Mouse (Mus musculus) limb, embryonic 11.5 days (tissue): ENCODE measurements around the gene Dhx32. TPM values are rescaled to one million over a fixed set of nuclear protein-coding genes. Genes with fewer than 3 reads are reported as not detected.

Experiments
- ATAC-seq: fragments of 200-750 bp; cut with Nextera tagmentation; 2 replicates; pipeline ENCODE4 v1.8.0; 2017; ENCODE audit warnings: low read depth; ENCODE audit not compliant: insufficient number of reproducible peaks, low FRiP score, low TSS enrichment
- DNase-seq: peaks from one replicate; pipeline ENCODE4 v3.0.0-alpha.2; 2015; ENCODE audit warnings: low spot score
- H3K27ac ChIP-seq: fragments of 300-500 bp; sonication (generic); replicated peaks from 2 replicates; pipeline ENCODE4 v1.5.1; 2014; ENCODE audit warnings: low read depth, mild to moderate bottlenecking, low read length
- H3K27me3 ChIP-seq: fragments of 300-500 bp; sonication (generic); 2 replicates; pipeline ENCODE4 v1.6.1; 2014; ENCODE audit warnings: mild to moderate bottlenecking, low read length, mixed read lengths; ENCODE audit not compliant: control insufficient read depth, insufficient read depth
- H3K36me3 ChIP-seq: fragments of 300-500 bp; sonication (generic); 2 replicates; pipeline ENCODE4 v1.6.1; 2014; ENCODE audit warnings: mild to moderate bottlenecking, low read length, moderate library complexity, mixed read lengths; ENCODE audit not compliant: control insufficient read depth, insufficient read depth
- H3K4me1 ChIP-seq: fragments of 300-500 bp; sonication (generic); 2 replicates; pipeline ENCODE4 v1.6.1; 2014; ENCODE audit warnings: low read length, mixed read lengths; ENCODE audit not compliant: control insufficient read depth, insufficient read depth
- H3K4me2 ChIP-seq: fragments of 300-500 bp; sonication (generic); 2 replicates; pipeline ENCODE4 v1.6.1; 2014; ENCODE audit warnings: low read depth, mild to moderate bottlenecking, moderate library complexity; ENCODE audit not compliant: severe bottlenecking
- H3K4me3 ChIP-seq: fragments of 300-500 bp; sonication (generic); 2 replicates; pipeline ENCODE4 v1.5.1; 2014; ENCODE audit warnings: low read depth, low read length
- H3K9ac ChIP-seq: fragments of 300-500 bp; sonication (generic); 2 replicates; pipeline ENCODE4 v1.6.1; 2014; ENCODE audit warnings: mild to moderate bottlenecking, low read length
- H3K9me3 ChIP-seq: fragments of 300-500 bp; sonication (generic); 2 replicates; pipeline ENCODE4 v1.6.1; 2016; ENCODE audit warnings: low read length; ENCODE audit not compliant: control insufficient read depth
- WGBS: fragments of 180-500 bp; shearing (Covaris S2); extraction: QIAGEN DNeasy Blood & Tissue Kit; methylation state at CpG from one replicate; pipeline ENCODE4 v1.1.7; 2014; 5-methylcytosine and 5-hydroxymethylcytosine counted together
- polyA plus RNA-seq: library from polyadenylated mRNA; unstranded; fragments of >200 nt; fragmentation: Nextera tagmentation; extraction: Ambion mirVana; gene quantifications from 2 replicates; pipeline ENCODE4 v1.2.1, GENCODE M21; 2014

Gene Dhx32
- polyA plus RNA-seq, 1 experiment from 2014 or later = 19.0 TPM

DNA sequence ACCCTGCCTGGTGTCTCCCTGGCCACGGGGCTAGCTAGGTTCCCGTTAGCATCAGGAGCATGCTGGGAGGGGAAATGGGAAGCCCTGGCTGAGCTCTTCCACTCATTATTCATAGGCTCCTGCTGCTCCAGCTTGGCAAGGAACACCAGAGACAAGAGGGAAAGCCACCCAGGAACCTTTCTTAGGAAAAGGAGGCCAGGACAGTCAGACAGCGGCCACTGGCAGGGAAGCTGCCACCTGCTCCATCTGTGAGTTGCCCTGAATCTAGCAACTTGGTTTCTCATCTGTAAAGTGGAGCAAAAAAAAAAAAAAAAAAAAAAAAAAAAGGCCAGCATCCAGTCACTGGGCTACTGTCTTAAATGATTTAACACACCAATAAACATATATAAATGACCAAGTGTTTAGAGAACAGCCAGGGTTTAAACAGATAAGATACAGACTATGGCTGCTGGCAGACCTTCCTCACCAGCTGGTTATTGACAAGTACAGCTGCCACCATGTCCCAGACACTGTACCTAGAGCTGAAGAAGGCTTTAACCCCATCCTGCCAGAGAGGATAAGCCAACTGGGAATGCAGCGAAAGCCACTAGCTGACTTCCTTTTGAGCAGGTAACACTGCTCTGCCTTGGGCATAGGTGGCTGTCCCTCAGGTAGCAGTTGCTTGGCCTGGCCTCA, 50.4 kb downstream of the Dhx32 start:
- Histone ChIP-seq H3K4me2 (no peak overlapping the region), H3K4me3 (no peak overlapping the region), H3K27me3 (no peaks in the 10 kb centered on the region), H3K9ac (no peak overlapping the region), H3K27ac (no peak overlapping the region), H3K4me1 (no peaks in the 10 kb centered on the region), H3K36me3 (no peaks in the 10 kb centered on the region), H3K9me3 (no peaks in the 10 kb centered on the region)
- DNase-seq = no peak
- WGBS = 73% methylated on average over 4 of the region's 4 CpGs
- ATAC-seq = no peak

DNA sequence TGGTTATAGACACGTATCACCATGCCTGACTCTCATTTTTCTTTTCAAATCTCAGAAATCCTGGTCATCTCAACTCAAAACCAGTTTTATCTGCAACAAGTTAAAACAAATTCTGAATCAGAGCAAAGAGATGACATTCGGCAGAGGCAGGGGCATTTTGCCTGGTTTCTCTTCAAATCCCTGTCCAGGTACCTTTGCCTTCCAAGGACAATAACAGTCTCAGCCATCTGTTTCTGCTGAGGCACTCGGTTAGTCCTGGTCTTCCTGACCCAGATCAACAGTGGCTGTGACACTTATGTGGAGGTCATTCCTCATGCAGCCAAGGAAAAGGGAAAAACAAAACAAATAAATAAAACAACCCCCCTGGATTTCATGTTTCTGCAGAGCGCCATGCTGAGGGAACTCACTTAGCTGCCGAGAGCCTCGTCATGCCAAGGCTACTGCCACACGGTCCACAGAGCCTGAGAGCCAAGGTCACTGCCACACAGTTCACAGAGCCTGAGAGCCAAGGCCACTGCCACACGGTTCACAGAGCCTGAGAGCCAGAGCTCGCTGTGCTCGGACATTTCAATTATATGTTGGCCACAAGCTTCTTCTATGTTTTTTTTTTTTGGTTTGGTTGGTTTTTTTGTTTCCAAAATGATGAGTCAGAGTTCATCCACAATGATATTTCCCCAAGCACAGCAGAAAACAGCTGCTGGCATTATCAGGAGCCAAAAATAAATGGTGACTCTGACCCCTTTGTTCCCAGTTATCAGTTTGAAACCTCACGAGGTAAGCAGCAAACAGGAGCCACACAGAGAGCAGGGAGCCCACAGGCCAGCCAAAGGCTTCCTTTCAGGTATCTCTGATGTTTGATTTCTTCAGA, 52.0 kb downstream of the Dhx32 start:
- WGBS = 85% methylated on average over 11 of the region's 11 CpGs
- Histone ChIP-seq H3K36me3 (no peaks in the 10 kb centered on the region), H3K4me1 (no peaks in the 10 kb centered on the region), H3K9me3 (no peaks in the 10 kb centered on the region), H3K4me2 (no peak overlapping the region), H3K4me3 (no peak overlapping the region), H3K9ac (no peak overlapping the region), H3K27ac (no peak overlapping the region), H3K27me3 (no peaks in the 10 kb centered on the region)
- DNase-seq = no peak
- no peak for ATAC-seq

DNA sequence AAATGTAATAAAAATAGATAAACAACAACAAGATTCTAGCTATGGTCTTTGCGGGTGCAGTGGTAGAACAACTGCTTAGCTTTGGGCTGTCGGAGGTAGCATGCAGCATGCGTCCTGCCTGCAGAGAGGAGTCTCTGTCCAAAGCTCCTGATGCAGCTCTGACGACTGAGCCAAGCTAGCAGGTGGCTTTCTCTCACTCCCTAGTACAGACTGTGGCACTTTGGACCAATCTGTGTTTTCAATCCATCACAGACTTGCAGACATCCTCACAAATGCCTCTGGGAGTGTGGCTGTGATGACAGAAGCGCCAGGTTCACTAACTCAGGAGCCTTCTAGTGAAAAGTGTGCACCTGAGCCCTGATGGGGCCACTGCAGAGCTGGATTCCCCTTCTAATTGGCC, 53.2 kb downstream of the Dhx32 start:
- H3K4me1 ChIP-seq = no peaks in the 10 kb centered on the region
- ATAC-seq (no peak), DNase-seq (no peak)
- no peak overlapping the region for H3K4me2 ChIP-seq
- H3K4me3 ChIP-seq = no peak overlapping the region
- no peaks in the 10 kb centered on the region for H3K36me3 ChIP-seq
- no peaks in the 10 kb centered on the region for H3K9me3 ChIP-seq
- WGBS = 75% methylated on average over 5 of the region's 5 CpGs
- H3K27me3 ChIP-seq = no peaks in the 10 kb centered on the region
- H3K27ac ChIP-seq = no peak overlapping the region
- no peak overlapping the region for H3K9ac ChIP-seq

DNA sequence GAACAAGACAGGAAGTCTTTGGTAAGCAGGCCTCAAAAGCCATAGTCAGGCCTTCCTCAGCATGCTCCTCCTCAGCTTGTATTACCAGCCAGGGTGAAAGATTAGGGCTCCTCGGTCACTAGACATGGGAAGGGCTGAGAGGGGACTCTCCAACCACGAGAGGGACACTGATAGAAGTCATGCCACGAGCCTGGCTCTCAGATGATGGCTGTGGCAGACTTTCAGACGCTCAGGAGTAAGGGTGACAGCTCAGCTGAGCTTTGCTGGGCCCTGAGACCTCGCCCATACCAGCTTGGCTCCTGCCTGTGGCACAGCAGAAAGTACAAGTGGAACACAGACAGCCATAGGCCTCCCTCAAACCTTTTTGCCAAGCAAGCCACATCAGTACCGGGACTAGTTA, 55.5 kb downstream of the Dhx32 start:
- Histone ChIP-seq H3K9ac (no peak overlapping the region), H3K27me3 (no peaks in the 10 kb centered on the region), H3K4me3 (no peak overlapping the region), H3K4me2 (no peak overlapping the region), H3K36me3 (no peaks in the 10 kb centered on the region; the same call in 1 of the 2 replicates), H3K4me1 (no peaks in the 10 kb centered on the region), H3K27ac (no peak overlapping the region), H3K9me3 (no peaks in the 10 kb centered on the region)
- 80% methylated on average over 6 of the region's 6 CpGs for WGBS
- no peak for DNase-seq
- ATAC-seq = no peak

DNA sequence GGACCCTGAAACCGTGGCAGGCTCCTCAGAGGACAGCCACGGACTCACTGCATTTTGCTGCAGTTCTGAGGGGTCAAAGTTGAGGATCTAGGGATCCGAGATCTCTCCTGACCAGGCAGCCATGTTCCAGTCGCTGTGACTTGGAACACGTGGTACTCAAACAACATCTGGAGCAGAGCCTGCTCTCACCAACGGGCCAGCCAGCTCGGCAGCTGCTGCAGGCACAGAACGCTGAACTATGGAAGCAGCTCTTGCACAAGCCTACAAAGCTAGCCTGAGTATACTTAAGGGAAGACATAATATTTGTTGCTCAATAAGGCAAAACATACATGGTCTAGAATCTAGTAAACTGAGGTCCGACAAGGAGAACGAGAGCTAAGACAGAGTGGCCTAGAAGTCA, 57.0 kb downstream of the Dhx32 start:
- H3K27me3 ChIP-seq = no peaks in the 10 kb centered on the region
- DNase-seq (no peak), ATAC-seq (no peak)
- no peaks in the 10 kb centered on the region for H3K9me3 ChIP-seq
- WGBS = 78% methylated on average over 10 of the region's 10 CpGs
- no peak overlapping the region for H3K27ac ChIP-seq
- no peak overlapping the region for H3K4me2 ChIP-seq
- H3K36me3 ChIP-seq = peaks cover 7% of the 10 kb centered on the region
- H3K4me1 ChIP-seq = no peaks in the 10 kb centered on the region
- H3K4me3 ChIP-seq = no peak overlapping the region
- H3K9ac ChIP-seq = no peak overlapping the region

DNA sequence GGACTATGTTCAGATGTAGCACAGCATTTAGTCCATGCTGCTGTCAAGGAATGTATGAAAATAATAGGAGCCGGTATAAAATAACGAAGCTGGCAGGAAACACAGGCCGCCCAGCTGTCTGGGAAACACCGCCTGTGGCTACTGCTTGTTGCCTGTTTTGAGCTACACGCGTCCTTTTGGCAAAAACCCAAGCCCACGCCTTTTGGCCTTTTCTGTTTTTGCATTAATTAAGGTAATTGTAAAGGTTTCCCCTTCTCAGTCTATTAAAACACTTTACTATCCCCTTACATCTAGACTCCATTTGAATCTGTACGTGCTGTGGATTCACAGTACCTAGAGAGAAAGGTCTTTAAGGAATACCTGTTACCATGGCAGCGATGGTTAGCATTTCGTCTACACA, 57.7 kb downstream of the Dhx32 start:
- no peaks in the 10 kb centered on the region for H3K4me1 ChIP-seq
- H3K27ac ChIP-seq = no peak overlapping the region
- no peak for ATAC-seq
- H3K4me2 ChIP-seq = no peak overlapping the region
- no peak overlapping the region for H3K4me3 ChIP-seq
- H3K9me3 ChIP-seq = no peaks in the 10 kb centered on the region
- H3K9ac ChIP-seq = no peak overlapping the region
- 86% methylated on average over 10 of the region's 10 CpGs for WGBS
- DNase-seq = no peak
- peaks cover 14% of the 10 kb centered on the region for H3K36me3 ChIP-seq
- H3K27me3 ChIP-seq = no peaks in the 10 kb centered on the region

DNA sequence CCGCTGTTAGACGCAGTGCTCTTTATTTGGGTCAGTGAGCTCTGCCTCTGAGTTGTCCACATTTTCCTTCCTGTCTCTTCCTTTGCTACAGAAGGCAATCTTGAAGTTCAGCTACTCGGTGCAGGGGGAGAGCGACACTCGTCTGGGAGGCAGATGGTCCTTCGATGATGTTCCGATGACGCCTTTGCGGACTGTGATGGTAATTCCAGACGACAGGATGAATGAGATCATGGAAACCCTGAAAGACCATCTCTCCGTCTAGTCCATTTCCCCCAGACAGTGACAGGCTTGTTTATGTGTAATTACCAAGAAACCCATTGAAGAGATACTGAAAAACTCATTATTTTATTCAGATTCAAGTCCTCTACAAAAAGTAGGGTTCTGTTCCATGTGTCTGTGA, 61.9 kb downstream of the Dhx32 start:
- DNase-seq (no peak), ATAC-seq (no peak)
- 92% methylated on average over 11 of the region's 11 CpGs for WGBS

GRCm38 (mm10) chr7:133718580-133718979, 63.9 kb downstream of the Dhx32 start:
- no peaks in the 10 kb centered on the region for H3K27me3 ChIP-seq
- no peaks in the 10 kb centered on the region for H3K4me1 ChIP-seq
- H3K4me3 ChIP-seq = no peak overlapping the region
- no peaks in the 10 kb centered on the region for H3K9me3 ChIP-seq
- DNase-seq (no peak), ATAC-seq (no peak)
- H3K36me3 ChIP-seq = peaks cover 29% of the 10 kb centered on the region
- H3K27ac ChIP-seq = no peak overlapping the region
- no peak overlapping the region for H3K4me2 ChIP-seq
- WGBS = 93% methylated on average over 1 of the region's 1 CpGs
- no peak overlapping the region for H3K9ac ChIP-seq

More for the DNA sequence above, 61.9 kb downstream of the Dhx32 start:
- Histone ChIP-seq H3K9me3 (no peaks in the 10 kb centered on the region), H3K27me3 (no peaks in the 10 kb centered on the region), H3K4me2 (no peak overlapping the region), H3K27ac (no peak overlapping the region), H3K4me1 (no peaks in the 10 kb centered on the region), H3K9ac (no peak overlapping the region), H3K4me3 (no peak overlapping the region), H3K36me3 (peaks cover 23% of the 10 kb centered on the region)
